Mouse (Mus musculus) liver, embryonic 12.5 days (tissue): ENCODE measurements around the gene Pbx2. TPM values are rescaled to one million over a fixed set of nuclear protein-coding genes. Genes with fewer than 3 reads are reported as not detected.

Source experiments
- ATAC-seq: fragments of 200-750 bp; cut with Nextera tagmentation; 2 replicates; pipeline ENCODE4 v1.8.0; 2017; ENCODE audit warnings: moderate number of reproducible peaks, mild to moderate bottlenecking, moderate library complexity
- H3K27ac ChIP-seq: fragments of 300-500 bp; sonication (generic); 2 replicates; pipeline ENCODE4 v1.5.1; 2016; ENCODE audit warnings: mild to moderate bottlenecking
- H3K27me3 ChIP-seq: fragments of 300-500 bp; sonication (generic); replicated peaks from 2 replicates; pipeline ENCODE4 v1.6.1; 2016; ENCODE audit warnings: mild to moderate bottlenecking, moderate library complexity
- H3K36me3 ChIP-seq: fragments of 300-500 bp; sonication (generic); 2 replicates; pipeline ENCODE4 v1.6.1; 2016; ENCODE audit warnings: mild to moderate bottlenecking, moderate library complexity
- H3K4me1 ChIP-seq: fragments of 300-500 bp; sonication (generic); 2 replicates; pipeline ENCODE4 v1.6.1; 2016
- H3K4me2 ChIP-seq: fragments of 300-500 bp; sonication (generic); 2 replicates; pipeline ENCODE4 v1.6.1; 2016; ENCODE audit warnings: mild to moderate bottlenecking, moderate library complexity
- H3K4me3 ChIP-seq: fragments of 300-500 bp; sonication (generic); 2 replicates; pipeline ENCODE4 v1.5.1; 2016; ENCODE audit warnings: mild to moderate bottlenecking, moderate library complexity
- H3K9ac ChIP-seq: fragments of 300-500 bp; sonication (generic); 2 replicates; pipeline ENCODE4 v1.6.1; 2016; ENCODE audit warnings: mild to moderate bottlenecking, moderate library complexity
- H3K9me3 ChIP-seq: fragments of 300-500 bp; sonication (generic); replicated peaks from 2 replicates; pipeline ENCODE4 v1.6.1; 2016; ENCODE audit warnings: mild to moderate bottlenecking, moderate library complexity
- WGBS: fragments of 180-500 bp; shearing (Covaris S2); methylation state at CpG from one replicate; pipeline ENCODE4 v1.1.7; 2016; ENCODE audit not compliant: insufficient replicate concordance; 5-methylcytosine and 5-hydroxymethylcytosine counted together
- polyA plus RNA-seq: library from polyadenylated mRNA; unstranded; fragments of >200 nt; fragmentation: Nextera tagmentation; extraction: Ambion mirVana; gene quantifications from 2 replicates; pipeline ENCODE4 v1.2.1, GENCODE M21; 2016

Pbx2 gene
- polyA plus RNA-seq, 1 experiment from 2014 or later, result 6.9 TPM

DNA sequence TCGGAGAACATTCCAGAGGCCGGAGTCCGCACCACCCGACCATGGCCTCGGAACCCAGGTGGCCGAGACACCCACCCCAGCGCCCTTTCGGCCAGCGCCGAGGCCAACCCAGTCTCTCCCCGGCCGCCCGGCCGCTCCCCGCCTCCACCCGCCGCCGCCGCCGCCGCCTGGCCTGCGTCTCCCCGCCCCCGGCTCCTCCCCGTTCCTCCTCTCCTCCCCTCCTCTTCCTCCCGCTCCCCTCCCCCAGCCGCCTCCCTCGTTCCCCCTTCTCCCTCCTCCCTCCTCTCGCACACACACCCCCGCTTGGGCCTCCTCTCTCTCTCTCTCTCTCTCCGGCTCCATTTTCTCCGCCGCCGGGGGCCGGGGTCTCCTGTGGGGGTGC lies 919 bp downstream of the Pbx2 start:
- Histone ChIP-seq H3K9me3 (no peaks in the 10 kb centered on the region), H3K4me3 (peak overlapping the region; percentile 92), H3K36me3 (peaks cover 28% of the 10 kb centered on the region), H3K27me3 (no peaks in the 10 kb centered on the region), H3K4me2 (peak overlapping the region; percentile 99), H3K9ac (peak overlapping the region; percentile 97), H3K4me1 (peaks cover 88% of the 10 kb centered on the region), H3K27ac (peak overlapping the region; percentile 89)
- WGBS, result 2% methylated on average over 20 of the region's 35 CpGs
- ATAC-seq, result peak; percentile 66

DNA sequence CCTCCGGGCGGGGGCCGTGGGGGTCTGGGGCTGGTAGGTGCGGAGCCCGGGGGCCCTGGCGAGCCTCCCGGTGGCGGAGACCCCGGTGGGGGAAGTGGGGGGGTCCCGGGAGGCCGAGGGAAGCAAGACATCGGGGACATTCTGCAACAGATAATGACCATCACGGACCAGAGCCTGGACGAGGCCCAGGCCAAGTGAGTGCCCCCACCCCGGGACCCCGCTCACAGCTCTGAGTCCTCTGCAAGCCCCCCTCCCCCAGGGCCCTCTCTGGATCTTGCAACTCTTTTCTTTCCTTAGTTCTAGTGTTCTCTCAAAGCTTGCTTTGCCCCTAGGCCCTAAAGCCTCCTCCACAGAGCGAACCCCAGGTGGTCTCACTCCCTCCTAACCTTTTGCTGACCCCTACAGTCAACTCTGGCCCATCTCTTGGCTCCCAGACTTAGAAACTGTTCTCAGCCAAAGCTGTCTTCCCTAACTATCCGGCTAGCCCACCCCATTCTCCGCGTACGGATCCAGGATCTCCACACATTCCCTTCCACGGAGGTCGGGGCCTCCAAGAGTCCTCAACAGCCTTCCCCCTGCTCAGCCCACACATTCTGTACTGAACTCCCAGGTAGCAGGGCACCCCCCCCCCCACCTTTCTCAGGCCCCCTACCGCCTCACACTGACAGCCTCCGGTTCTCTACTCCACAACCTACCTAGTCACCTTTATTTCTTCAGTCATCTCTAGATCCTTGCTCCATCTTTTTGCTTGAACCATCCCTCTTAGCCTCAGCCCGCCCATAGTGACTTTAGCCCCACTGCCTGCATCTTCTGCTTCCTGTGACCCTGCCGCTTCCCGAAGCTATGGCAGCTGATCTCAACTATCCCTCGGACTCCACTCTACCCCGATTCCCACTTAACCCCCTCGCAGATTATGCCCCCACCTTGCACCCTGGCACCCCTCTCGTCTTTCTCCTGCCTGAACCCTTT lies 1.8 kb downstream of the Pbx2 start:
- H3K9me3 ChIP-seq, result no peaks in the 10 kb centered on the region
- WGBS, result 4% methylated on average over 32 of the region's 32 CpGs
- ATAC-seq, result peak; percentile 1; the same call in 1 of the 2 replicates
- H3K27me3 ChIP-seq, result no peaks in the 10 kb centered on the region
- H3K36me3 ChIP-seq, result peaks cover 28% of the 10 kb centered on the region
- peak overlapping the region; percentile 99 for H3K4me2 ChIP-seq
- H3K4me1 ChIP-seq, result peaks cover 93% of the 10 kb centered on the region
- H3K27ac ChIP-seq, result peak overlapping the region; percentile 89
- peak overlapping the region; percentile 97 for H3K9ac ChIP-seq
- peak overlapping the region; percentile 92 for H3K4me3 ChIP-seq

DNA sequence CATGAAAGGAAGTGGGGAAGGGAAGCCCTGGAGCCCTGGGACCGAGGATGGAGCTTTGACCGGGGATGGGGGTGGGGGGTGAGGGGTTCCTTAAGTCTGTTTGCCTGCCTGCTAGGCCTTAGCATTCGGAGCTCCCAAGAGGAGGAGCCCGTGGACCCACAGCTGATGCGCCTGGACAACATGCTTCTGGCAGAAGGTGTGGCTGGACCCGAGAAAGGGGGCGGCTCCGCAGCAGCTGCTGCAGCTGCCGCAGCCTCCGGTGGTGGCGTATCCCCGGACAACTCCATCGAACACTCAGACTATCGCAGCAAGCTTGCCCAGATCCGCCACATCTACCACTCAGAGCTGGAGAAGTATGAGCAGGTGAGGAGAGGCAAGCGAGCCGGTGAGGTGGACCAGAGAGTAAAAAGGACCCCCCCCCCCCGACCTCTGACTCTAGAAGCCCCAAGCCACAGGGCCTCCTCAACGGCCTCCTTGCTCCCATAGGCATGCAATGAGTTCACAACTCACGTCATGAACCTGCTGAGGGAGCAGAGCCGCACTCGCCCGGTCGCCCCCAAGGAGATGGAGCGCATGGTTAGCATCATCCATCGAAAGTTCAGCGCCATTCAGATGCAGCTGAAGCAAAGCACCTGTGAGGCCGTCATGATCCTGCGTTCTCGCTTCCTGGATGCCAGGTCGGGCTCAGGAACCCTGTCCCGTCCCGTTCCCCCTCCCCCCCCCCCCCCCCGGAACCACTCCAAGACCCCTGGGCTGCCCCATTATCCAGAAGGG lies 2.9 kb downstream of the Pbx2 start:
- peak overlapping the region; percentile 89 for H3K27ac ChIP-seq
- 71% methylated on average over 34 of the region's 34 CpGs for WGBS
- H3K4me3 ChIP-seq, result peak overlapping the region; percentile 92
- H3K36me3 ChIP-seq, result peaks cover 28% of the 10 kb centered on the region
- no peaks in the 10 kb centered on the region for H3K27me3 ChIP-seq
- no peaks in the 10 kb centered on the region for H3K9me3 ChIP-seq
- ATAC-seq, result no peak
- peak overlapping the region; percentile 99 for H3K4me2 ChIP-seq
- H3K9ac ChIP-seq, result peak overlapping the region; percentile 97
- H3K4me1 ChIP-seq, result peaks cover 91% of the 10 kb centered on the region

DNA sequence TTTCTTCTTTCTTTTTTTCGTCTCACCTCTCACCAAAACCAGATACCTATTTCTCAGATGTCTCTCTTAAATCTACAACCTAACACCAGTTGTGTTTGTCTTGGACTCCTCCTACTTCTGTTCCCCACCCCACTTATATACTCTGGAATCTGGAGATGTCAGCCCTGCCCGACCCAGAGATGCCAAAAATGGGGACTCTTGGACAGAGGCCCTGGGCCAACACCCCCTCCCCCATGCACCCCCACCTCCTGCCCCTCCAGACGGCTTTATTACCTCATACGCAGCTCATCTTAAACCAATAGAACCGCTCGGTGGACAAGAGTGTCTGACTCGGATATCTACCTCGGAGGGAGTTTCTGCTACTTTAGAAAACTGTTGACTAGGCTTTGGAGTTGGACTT lies 5.0 kb downstream of the Pbx2 start:
- 73% methylated on average over 8 of the region's 8 CpGs for WGBS
- peaks cover 79% of the 10 kb centered on the region for H3K4me1 ChIP-seq
- no peaks in the 10 kb centered on the region for H3K27me3 ChIP-seq
- no peak for ATAC-seq
- no peak overlapping the region for H3K4me3 ChIP-seq
- H3K4me2 ChIP-seq, result no peak overlapping the region
- peaks cover 43% of the 10 kb centered on the region for H3K36me3 ChIP-seq
- no peaks in the 10 kb centered on the region for H3K9me3 ChIP-seq
- H3K9ac ChIP-seq, result no peak overlapping the region
- H3K27ac ChIP-seq, result no peak overlapping the region

DNA sequence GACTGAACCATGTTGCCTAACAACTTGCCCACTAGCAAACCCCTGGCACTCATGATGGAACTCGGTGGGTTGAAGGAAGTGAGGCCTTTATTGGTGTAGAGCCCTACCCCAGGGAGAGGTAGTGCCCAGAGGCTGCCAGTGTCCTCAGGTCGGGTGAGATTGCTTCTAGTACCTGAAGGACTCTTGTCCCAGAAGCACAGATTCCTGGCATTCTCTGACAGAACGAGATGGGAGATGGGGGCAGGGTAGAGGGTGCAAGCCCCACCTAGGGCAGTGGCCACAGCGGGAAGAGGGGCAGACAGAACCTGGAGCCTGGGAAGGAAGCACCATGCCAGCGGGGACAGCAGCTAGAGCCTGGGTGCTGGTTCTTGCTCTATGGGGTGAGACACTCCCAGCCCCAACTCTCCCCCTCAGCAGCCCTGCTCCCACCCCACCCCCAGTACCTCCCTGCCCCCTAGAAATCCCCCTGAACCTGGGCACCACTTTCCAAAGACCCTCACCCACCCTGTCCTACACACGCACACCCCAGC lies 6.6 kb downstream of the Pbx2 start, which contains the start of gene Ager:
Gene Ager (plus strand): TSS at position 297 of the 530 bp plus-strand sequence.
- no peak within 1 kb of the TSS for H3K4me2 ChIP-seq
- H3K4me1 ChIP-seq, result peaks cover 78% of the 10 kb centered on the region
- H3K27me3 ChIP-seq, result no peaks in the 10 kb centered on the region
- H3K4me3 ChIP-seq, result no peak within 1 kb of the TSS
- no peaks in the 10 kb centered on the region for H3K9me3 ChIP-seq
- H3K27ac ChIP-seq, result 0 out of 2 replicates have a peak within 1 kb of the TSS, but pooled peaks have one; percentile 11
- peaks cover 55% of the 10 kb centered on the region for H3K36me3 ChIP-seq
- ATAC-seq, result no peak
- H3K9ac ChIP-seq, result peak within 1 kb of the TSS; percentile 40
- 25% methylated on average over 6 of the region's 6 CpGs for WGBS

DNA sequence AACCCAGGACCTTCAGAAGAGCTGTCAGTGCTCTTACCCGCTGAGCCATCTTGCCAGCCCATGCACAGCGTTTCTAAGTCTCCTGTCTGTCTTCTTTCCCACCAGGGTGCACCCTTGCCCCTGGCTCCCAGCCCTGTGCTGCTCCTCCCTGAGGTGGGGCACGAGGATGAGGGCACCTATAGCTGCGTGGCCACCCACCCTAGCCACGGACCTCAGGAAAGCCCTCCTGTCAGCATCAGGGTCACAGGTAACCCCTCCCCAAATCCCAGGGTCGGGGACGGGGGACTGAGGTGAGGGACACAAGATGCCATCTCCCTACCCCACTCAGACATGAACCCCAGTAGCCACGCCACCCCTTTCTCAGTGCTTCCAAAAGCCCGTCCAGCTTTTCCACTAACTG lies 8.8 kb downstream of the Pbx2 start:
- H3K4me1 ChIP-seq, result peaks cover 65% of the 10 kb centered on the region
- H3K27me3 ChIP-seq, result no peaks in the 10 kb centered on the region
- no peak overlapping the region for H3K27ac ChIP-seq
- H3K9ac ChIP-seq, result no peak overlapping the region
- H3K4me2 ChIP-seq, result no peak overlapping the region
- 76% methylated on average over 9 of the region's 9 CpGs for WGBS
- H3K9me3 ChIP-seq, result no peaks in the 10 kb centered on the region
- no peak for ATAC-seq
- H3K4me3 ChIP-seq, result no peak overlapping the region
- H3K36me3 ChIP-seq, result peaks cover 41% of the 10 kb centered on the region

DNA sequence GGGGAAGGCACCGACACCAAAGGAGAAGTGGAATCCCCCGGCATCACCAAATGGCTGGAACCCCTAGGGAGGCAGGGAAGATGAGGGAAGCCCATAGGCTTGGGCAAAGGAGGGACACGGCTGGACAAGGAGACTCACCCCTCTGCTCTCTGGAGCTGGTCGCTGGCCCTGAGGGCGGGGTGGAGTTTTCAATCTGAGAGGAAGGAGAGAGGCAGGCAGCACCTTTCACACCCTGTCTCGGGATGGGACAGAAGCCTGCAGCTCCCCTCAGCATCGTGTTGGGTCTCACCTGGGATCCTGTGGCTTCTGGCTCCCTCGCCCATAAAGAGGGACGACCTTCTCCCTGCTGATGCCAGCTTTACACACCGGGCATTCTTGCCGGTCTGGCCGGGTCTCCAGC lies 10.7 kb downstream of the Pbx2 start:
- Histone ChIP-seq H3K9me3 (no peaks in the 10 kb centered on the region), H3K4me2 (peak overlapping the region; percentile 94), H3K27me3 (no peaks in the 10 kb centered on the region), H3K4me3 (peak overlapping the region; percentile 98; the same call in 1 of the 2 replicates), H3K9ac (no peak overlapping the region), H3K36me3 (peaks cover 27% of the 10 kb centered on the region), H3K27ac (no peak overlapping the region; the same call in 1 of the 2 replicates), H3K4me1 (peaks cover 59% of the 10 kb centered on the region)
- WGBS, result 88% methylated on average over 12 of the region's 12 CpGs
- ATAC-seq, result no peak

DNA sequence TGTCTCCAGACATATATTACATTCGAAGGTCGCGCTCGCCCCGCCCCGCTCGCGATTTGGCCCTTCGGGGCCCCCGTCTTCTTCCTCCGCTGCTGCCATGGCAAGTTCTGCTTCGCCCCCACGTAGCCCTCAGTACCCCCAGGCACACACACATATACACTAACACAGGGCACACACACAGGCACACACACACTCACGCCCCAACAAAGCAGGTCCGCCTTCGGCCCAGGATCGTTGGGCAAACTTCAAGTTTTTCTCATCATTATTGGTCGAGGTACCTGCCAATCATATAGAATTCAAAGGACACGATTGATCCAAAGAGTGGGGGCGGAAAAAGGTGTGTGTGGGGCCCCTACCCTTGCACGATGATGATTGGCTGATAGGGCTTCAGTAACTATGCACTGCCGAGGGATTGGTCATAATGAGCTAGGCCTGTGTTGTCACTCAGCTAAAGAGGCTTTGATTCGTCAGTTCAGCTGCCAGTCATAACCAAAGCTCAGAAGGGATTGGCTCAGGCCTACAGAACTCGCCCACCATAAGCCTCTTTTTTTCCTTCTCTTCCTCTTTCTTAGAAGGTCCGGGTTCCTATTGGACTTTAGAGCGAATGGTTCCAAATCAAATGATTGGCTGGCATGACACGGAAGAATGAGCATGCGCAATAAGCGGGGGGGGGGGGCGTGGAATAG lies 12.5 kb downstream of the Pbx2 start, which contains the start of gene Rnf5:
Gene Rnf5 (minus strand): TSS at position 316 of the 686 bp plus-strand sequence.
- H3K27ac ChIP-seq, result peak within 1 kb of the TSS; percentile 91
- ATAC-seq, result peak; percentile 92
- WGBS, result under 1% methylated on average over 30 of the region's 30 CpGs
- H3K4me1 ChIP-seq, result peaks cover 61% of the 10 kb centered on the region
- no peaks in the 10 kb centered on the region for H3K27me3 ChIP-seq
- H3K9me3 ChIP-seq, result no peaks in the 10 kb centered on the region
- H3K36me3 ChIP-seq, result peaks cover 36% of the 10 kb centered on the region
- H3K4me3 ChIP-seq, result peak within 1 kb of the TSS; percentile 98
- H3K4me2 ChIP-seq, result peak within 1 kb of the TSS; percentile 94
- peak within 1 kb of the TSS; percentile 99 for H3K9ac ChIP-seq

DNA sequence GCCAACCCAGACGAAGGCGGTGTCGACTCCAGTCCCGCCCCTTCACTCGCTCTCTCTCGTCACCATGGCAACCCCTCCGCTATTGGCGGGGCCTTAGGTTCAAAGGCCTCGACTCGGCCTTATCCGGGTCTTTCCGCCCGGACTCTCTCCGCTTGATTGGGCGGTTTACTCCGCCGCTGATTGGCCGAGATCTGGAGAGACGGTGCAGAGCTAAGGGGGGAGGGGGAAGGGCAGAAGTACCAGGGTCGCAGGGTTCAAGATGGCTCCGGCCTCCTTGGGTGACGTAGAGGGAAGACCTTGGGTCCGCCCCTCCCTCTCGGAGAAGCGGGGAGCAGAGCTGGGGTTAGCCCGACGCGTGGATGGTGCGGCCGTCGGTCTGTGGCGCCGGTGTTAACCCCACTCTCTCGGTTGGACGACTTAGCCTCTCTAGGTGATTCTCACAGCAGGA lies 13.0 kb downstream of the Pbx2 start, which contains the start of gene Agpat1:
Gene Agpat1 (plus strand): TSS at position 202 of the 448 bp plus-strand sequence.
- H3K4me2 ChIP-seq, result peak within 1 kb of the TSS; percentile 94
- H3K9ac ChIP-seq, result peak within 1 kb of the TSS; percentile 99
- peaks cover 36% of the 10 kb centered on the region for H3K36me3 ChIP-seq
- WGBS, result under 1% methylated on average over 35 of the region's 35 CpGs
- no peaks in the 10 kb centered on the region for H3K27me3 ChIP-seq
- ATAC-seq, result peak; percentile 83
- no peaks in the 10 kb centered on the region for H3K9me3 ChIP-seq
- peak within 1 kb of the TSS; percentile 91 for H3K27ac ChIP-seq
- H3K4me1 ChIP-seq, result peaks cover 65% of the 10 kb centered on the region
- H3K4me3 ChIP-seq, result peak within 1 kb of the TSS; percentile 98

DNA sequence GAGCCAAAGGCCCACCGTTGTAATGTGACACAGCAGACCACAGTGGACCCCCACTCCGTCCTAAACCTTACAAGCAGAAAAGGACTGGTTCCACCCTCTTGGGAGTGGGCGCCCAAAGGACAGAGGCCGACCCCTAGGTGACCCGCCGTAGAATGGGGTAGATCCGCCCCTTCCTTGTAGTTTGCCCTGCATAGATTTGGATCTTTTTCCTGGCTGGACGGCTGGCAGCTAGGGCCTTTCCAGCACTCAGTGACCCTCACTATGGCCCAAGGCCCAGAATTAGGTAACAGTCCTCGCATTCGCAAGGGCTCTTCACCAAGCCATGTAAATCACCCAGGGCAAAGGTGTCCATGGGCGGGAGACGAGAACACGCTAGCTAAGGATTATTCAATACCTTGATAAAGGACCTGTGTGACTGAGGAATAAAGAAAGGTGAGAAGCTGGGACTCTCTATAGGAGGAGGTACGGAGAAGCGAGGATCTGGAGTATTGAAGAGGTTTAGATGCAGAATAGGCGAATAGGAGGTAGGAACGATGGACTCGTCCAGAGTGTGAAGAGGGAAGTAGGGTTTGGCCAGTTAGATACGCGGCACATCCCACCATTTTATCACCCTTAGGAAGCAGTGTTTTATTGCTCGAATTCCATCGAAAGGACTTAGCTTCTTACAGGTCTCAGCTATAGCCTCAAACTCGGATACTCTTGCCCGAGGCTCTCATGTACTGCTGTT lies 13.6 kb downstream of the Pbx2 start:
- WGBS, result 15% methylated on average over 24 of the region's 24 CpGs
- no peak for ATAC-seq

More for the DNA sequence above, 13.6 kb downstream of the Pbx2 start:
- Histone ChIP-seq H3K27ac (peak overlapping the region; percentile 91), H3K27me3 (no peaks in the 10 kb centered on the region), H3K4me2 (peak overlapping the region; percentile 92), H3K36me3 (peaks cover 35% of the 10 kb centered on the region), H3K9ac (peak overlapping the region; percentile 99), H3K9me3 (no peaks in the 10 kb centered on the region), H3K4me3 (peak overlapping the region; percentile 98), H3K4me1 (peaks cover 64% of the 10 kb centered on the region)
